Mouse (Mus musculus) midbrain, embryonic 16.5 days (tissue): ENCODE data around the gene Calr3. TPM values are rescaled to one million over a fixed set of nuclear protein-coding genes. Genes with fewer than 3 reads are reported as not detected.
A peak's percentile ranks its signal among the peaks of the same experiment; 100 is the strongest.

Experiments used
- ATAC-seq: fragments of 200-750 bp; cut with Nextera tagmentation; 2 replicates; pipeline ENCODE4 v1.8.0; 2017; ENCODE audit warnings: moderate TSS enrichment
- H3K27ac ChIP-seq: fragments of 300-500 bp; sonication (generic); 2 replicates; pipeline ENCODE4 v1.5.1; 2014; ENCODE audit warnings: mild to moderate bottlenecking, low read length, mixed read lengths
- H3K27me3 ChIP-seq: fragments of 300-500 bp; sonication (generic); 2 replicates; pipeline ENCODE4 v1.6.1; 2014; ENCODE audit warnings: low read depth, low read length, mixed read lengths; ENCODE audit not compliant: control insufficient read depth, insufficient read depth
- H3K36me3 ChIP-seq: fragments of 300-500 bp; sonication (generic); 2 replicates; pipeline ENCODE4 v1.6.1; 2014; ENCODE audit warnings: mild to moderate bottlenecking, low read length, moderate library complexity, mixed read lengths; ENCODE audit not compliant: control insufficient read depth, insufficient read depth
- H3K4me1 ChIP-seq: fragments of 300-500 bp; sonication (generic); 2 replicates; pipeline ENCODE4 v1.6.1; 2014; ENCODE audit warnings: mild to moderate bottlenecking, low read length, mixed read lengths; ENCODE audit not compliant: control insufficient read depth, insufficient read depth
- H3K4me2 ChIP-seq: fragments of 300-500 bp; sonication (generic); 2 replicates; pipeline ENCODE4 v1.6.1; 2014; ENCODE audit warnings: mild to moderate bottlenecking, low read length, mixed read lengths
- H3K4me3 ChIP-seq: fragments of 300-500 bp; sonication (generic); 2 replicates; pipeline ENCODE4 v1.5.1; 2014; ENCODE audit warnings: low read depth, mild to moderate bottlenecking, low read length, moderate library complexity, mixed read lengths
- H3K9ac ChIP-seq: fragments of 300-500 bp; sonication (generic); 2 replicates; pipeline ENCODE4 v1.6.1; 2014; ENCODE audit warnings: low read depth, low read length, mixed read lengths
- H3K9me3 ChIP-seq: fragments of 300-500 bp; sonication (generic); replicated peaks from 2 replicates; pipeline ENCODE4 v1.6.1; 2014; ENCODE audit warnings: mild to moderate bottlenecking, low read length, mixed read lengths; ENCODE audit not compliant: control insufficient read depth, poor library complexity, severe bottlenecking
- WGBS: fragments of 180-500 bp; shearing (Covaris S2); extraction: QIAGEN DNeasy Blood & Tissue Kit; methylation state at CpG from one replicate; pipeline ENCODE4 v1.1.7; 2014; 5-methylcytosine and 5-hydroxymethylcytosine counted together
- polyA plus RNA-seq: library from polyadenylated mRNA; unstranded; fragments of >200 nt; fragmentation: Nextera tagmentation; extraction: Ambion mirVana; gene quantifications from 2 replicates; pipeline ENCODE4 v1.2.1, GENCODE M21; 2015

Gene Calr3
- polyA plus RNA-seq, 1 experiment from 2014 or later = 1.0 TPM

GRCm38 (mm10) chr8:72420571-72421361 is 22.9 kb downstream of the Calr3 start:
- Histone ChIP-seq H3K4me1 (peaks cover 42% of the 10 kb centered on the region), H3K4me2 (peak overlapping the region; percentile 77), H3K36me3 (no peaks in the 10 kb centered on the region), H3K4me3 (peak overlapping the region; percentile 69), H3K9me3 (no peaks in the 10 kb centered on the region), H3K9ac (peak overlapping the region; percentile 86), H3K27me3 (no peaks in the 10 kb centered on the region), H3K27ac (peak overlapping the region; percentile 81)
- peak; percentile 85 for ATAC-seq
- 2% methylated on average over 58 of the region's 73 CpGs for WGBS

GRCm38 (mm10) chr8:72418073-72418472 is 25.6 kb downstream of the Calr3 start:
- H3K4me1 ChIP-seq = peaks cover 42% of the 10 kb centered on the region
- H3K36me3 ChIP-seq = no peaks in the 10 kb centered on the region
- H3K27me3 ChIP-seq = no peaks in the 10 kb centered on the region
- no peak overlapping the region for H3K9ac ChIP-seq
- H3K4me2 ChIP-seq = no peak overlapping the region
- no peak overlapping the region for H3K4me3 ChIP-seq
- H3K9me3 ChIP-seq = no peaks in the 10 kb centered on the region
- no peak overlapping the region for H3K27ac ChIP-seq
- no peak for ATAC-seq
- 99% methylated on average over 4 of the region's 4 CpGs for WGBS

DNA sequence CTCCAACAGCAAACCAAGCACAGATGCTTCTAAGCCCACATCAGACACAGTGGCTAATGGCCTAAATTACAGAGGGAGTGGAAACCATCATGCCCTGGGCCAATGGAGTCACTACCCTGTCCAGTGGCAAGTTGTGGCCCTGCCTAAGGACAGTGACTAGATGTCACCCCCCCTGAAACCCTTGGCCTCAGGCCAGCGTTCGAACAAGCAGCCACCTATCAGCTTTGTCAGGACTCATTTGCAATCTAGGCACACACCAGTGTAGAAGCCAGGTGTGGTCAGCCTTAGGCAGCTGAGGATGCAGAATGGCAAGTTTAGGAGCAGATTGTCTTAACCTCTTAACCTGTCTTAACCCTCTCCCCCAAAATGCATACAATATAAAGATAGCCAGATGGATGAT is 28.4 kb downstream of the Calr3 start:
- no peak overlapping the region for H3K4me2 ChIP-seq
- no peak overlapping the region for H3K9ac ChIP-seq
- ATAC-seq = no peak
- peaks cover 37% of the 10 kb centered on the region for H3K4me1 ChIP-seq
- H3K36me3 ChIP-seq = no peaks in the 10 kb centered on the region
- no peak overlapping the region for H3K4me3 ChIP-seq
- H3K27me3 ChIP-seq = no peaks in the 10 kb centered on the region
- 85% methylated on average over 2 of the region's 2 CpGs for WGBS
- H3K9me3 ChIP-seq = no peaks in the 10 kb centered on the region
- no peak overlapping the region for H3K27ac ChIP-seq

DNA sequence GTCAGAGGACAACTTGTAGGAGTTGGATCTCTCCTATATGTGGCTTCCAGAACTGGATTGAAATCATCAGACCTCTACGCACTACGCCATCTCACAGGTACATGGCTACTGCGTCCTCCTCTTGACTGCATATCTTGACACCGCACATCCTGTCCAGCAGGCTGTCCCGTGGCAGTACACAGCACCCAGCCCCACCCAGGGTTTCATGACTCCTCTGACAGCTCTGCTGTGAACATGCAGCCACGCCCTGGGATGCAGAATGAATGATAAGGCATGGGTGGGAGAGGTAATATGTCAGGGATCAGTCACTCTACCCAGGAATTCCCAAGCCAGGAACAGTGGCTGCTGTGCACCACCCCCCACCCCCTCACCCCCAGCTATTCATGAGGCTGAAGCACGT is 29.8 kb downstream of the Calr3 start:
- Histone ChIP-seq H3K9me3 (no peaks in the 10 kb centered on the region), H3K4me3 (no peak overlapping the region), H3K27ac (no peak overlapping the region), H3K4me2 (no peak overlapping the region), H3K9ac (no peak overlapping the region), H3K36me3 (no peaks in the 10 kb centered on the region), H3K27me3 (no peaks in the 10 kb centered on the region), H3K4me1 (peaks cover 23% of the 10 kb centered on the region)
- ATAC-seq = no peak
- WGBS = 92% methylated on average over 7 of the region's 7 CpGs

DNA sequence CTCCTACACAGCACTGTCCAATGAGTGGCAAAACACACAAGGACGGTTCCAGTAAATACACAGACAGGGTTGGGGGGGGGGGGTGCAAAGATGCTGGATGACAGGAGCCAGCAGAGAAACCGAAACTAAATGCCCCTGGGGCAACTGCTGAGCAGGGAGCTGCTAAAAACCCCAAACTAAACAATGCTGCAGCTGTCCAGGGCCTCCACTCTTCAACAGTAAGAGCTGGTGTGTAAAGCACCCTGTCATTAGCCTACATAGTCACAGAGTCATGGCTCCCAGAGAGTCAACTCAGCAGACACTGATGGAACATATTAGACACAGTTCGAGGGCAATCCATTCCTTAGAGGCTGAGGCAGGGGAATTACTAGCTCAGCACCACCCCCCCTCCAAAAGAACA is 34.2 kb downstream of the Calr3 start:
- 50% methylated on average over 3 of the region's 3 CpGs for WGBS
- Histone ChIP-seq H3K4me3 (no peak overlapping the region), H3K27me3 (no peaks in the 10 kb centered on the region), H3K9ac (no peak overlapping the region), H3K36me3 (no peaks in the 10 kb centered on the region), H3K4me1 (no peaks in the 10 kb centered on the region), H3K4me2 (no peak overlapping the region), H3K27ac (no peak overlapping the region), H3K9me3 (no peaks in the 10 kb centered on the region)
- ATAC-seq = no peak

GRCm38 (mm10) chr8:72407878-72408277 is 35.8 kb downstream of the Calr3 start:
- no peaks in the 10 kb centered on the region for H3K27me3 ChIP-seq
- H3K4me1 ChIP-seq = no peaks in the 10 kb centered on the region
- H3K9me3 ChIP-seq = no peaks in the 10 kb centered on the region
- H3K27ac ChIP-seq = no peak overlapping the region
- H3K9ac ChIP-seq = no peak overlapping the region
- no peak for ATAC-seq
- WGBS = 78% methylated on average over 1 of the region's 1 CpGs
- H3K36me3 ChIP-seq = no peaks in the 10 kb centered on the region
- H3K4me3 ChIP-seq = no peak overlapping the region
- H3K4me2 ChIP-seq = no peak overlapping the region

GRCm38 (mm10) chr8:72402981-72403380 is 40.7 kb downstream of the Calr3 start:
- Histone ChIP-seq H3K27ac (no peak overlapping the region), H3K9ac (no peak overlapping the region), H3K36me3 (peaks cover 5% of the 10 kb centered on the region; the same call in 1 of the 2 replicates), H3K9me3 (no peaks in the 10 kb centered on the region), H3K27me3 (no peaks in the 10 kb centered on the region), H3K4me3 (no peak overlapping the region), H3K4me1 (no peaks in the 10 kb centered on the region), H3K4me2 (no peak overlapping the region)
- WGBS = 97% methylated on average over 3 of the region's 3 CpGs
- ATAC-seq = no peak

DNA sequence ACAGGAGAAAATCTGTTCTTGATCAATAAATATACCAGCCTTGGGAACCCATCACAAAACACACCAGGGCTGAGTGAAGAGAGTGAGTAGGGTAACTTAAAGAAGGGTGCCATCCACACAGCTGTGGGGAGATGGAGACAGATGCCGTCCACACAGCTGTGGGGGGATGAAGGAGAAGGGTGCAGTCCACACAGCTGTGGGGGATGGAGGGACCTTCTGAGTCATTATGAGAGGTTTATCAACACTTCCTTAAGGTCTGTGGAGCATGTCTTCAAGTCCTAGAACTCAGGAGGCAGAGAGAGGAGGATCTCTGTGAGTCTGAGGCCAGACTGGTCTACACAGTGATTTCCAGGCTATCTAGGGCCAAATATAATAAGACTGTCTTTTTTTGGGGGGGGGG is 42.3 kb downstream of the Calr3 start:
- Histone ChIP-seq H3K4me1 (no peaks in the 10 kb centered on the region), H3K27me3 (no peaks in the 10 kb centered on the region), H3K27ac (no peak overlapping the region), H3K9me3 (no peaks in the 10 kb centered on the region), H3K4me3 (no peak overlapping the region), H3K36me3 (peaks cover 5% of the 10 kb centered on the region; the same call in 1 of the 2 replicates), H3K4me2 (no peak overlapping the region), H3K9ac (no peak overlapping the region)
- no peak for ATAC-seq
- 95% methylated on average over 1 of the region's 1 CpGs for WGBS

DNA sequence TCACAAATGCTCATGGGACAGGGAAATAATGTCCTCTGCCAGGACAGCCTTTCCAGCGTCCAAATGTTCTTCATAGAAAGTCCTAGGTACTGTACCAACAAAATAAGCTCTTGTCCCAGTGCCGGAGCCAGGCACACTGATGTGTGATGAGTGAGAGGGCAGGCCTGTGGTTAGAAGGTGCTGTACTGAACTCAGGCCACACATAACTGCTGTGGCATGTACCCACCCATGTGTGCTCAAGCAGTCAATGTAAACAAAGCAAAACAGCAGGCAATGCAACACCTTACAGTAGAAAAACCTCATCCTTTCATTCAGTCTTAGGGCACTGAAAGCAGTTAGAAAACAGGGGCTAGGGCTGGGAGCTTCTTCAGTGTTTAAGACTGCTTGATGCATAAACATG is 57.9 kb downstream of the Calr3 start:
- Histone ChIP-seq H3K4me2 (no peak overlapping the region), H3K27ac (no peak overlapping the region), H3K4me3 (no peak overlapping the region), H3K9ac (no peak overlapping the region), H3K4me1 (no peaks in the 10 kb centered on the region), H3K27me3 (no peaks in the 10 kb centered on the region), H3K36me3 (peaks cover 53% of the 10 kb centered on the region), H3K9me3 (no peaks in the 10 kb centered on the region)
- WGBS = 99% methylated on average over 2 of the region's 2 CpGs
- no peak for ATAC-seq
